Mouse (Mus musculus) neural tube, embryonic 12.5 days (tissue): ENCODE data around the gene Zmat5. TPM values are rescaled to one million over a fixed set of nuclear protein-coding genes. Genes with fewer than 3 reads are reported as not detected.
"Not testable (repeated sequence)": the region's sequence is repeated elsewhere in the genome, so short reads cannot be mapped to it uniquely, and the experiment has no call there.

Experiments used
- ATAC-seq: fragments of 200-750 bp; cut with Nextera tagmentation; 2 replicates; pipeline ENCODE4 v1.8.0; 2017; ENCODE audit warnings: low read depth, mild to moderate bottlenecking, moderate TSS enrichment, moderate library complexity; ENCODE audit not compliant: low FRiP score
- H3K27ac ChIP-seq: fragments of 300-500 bp; sonication (generic); 2 replicates; pipeline ENCODE4 v1.5.1; 2016
- H3K27me3 ChIP-seq: fragments of 300-500 bp; sonication (generic); replicated peaks from 2 replicates; pipeline ENCODE4 v1.6.1; 2016; ENCODE audit warnings: mild to moderate bottlenecking
- H3K36me3 ChIP-seq: fragments of 300-500 bp; sonication (generic); 2 replicates; pipeline ENCODE4 v1.6.1; 2016; ENCODE audit warnings: mild to moderate bottlenecking
- H3K4me1 ChIP-seq: fragments of 300-500 bp; sonication (generic); 2 replicates; pipeline ENCODE4 v1.6.1; 2016
- H3K4me2 ChIP-seq: fragments of 300-500 bp; sonication (generic); replicated peaks from 2 replicates; pipeline ENCODE4 v1.6.1; 2016; ENCODE audit warnings: mild to moderate bottlenecking
- H3K4me3 ChIP-seq: fragments of 300-500 bp; sonication (generic); 2 replicates; pipeline ENCODE4 v1.5.1; 2016
- H3K9ac ChIP-seq: fragments of 300-500 bp; sonication (generic); 2 replicates; pipeline ENCODE4 v1.6.1; 2016; ENCODE audit warnings: mild to moderate bottlenecking
- H3K9me3 ChIP-seq: fragments of 300-500 bp; sonication (generic); 2 replicates; pipeline ENCODE4 v1.6.1; 2016; ENCODE audit warnings: mild to moderate bottlenecking
- WGBS: fragments of 180-500 bp; shearing (Covaris S2); methylation state at CpG from one replicate; pipeline ENCODE4 v1.1.7; 2016; 5-methylcytosine and 5-hydroxymethylcytosine counted together
- polyA plus RNA-seq: library from polyadenylated mRNA; unstranded; fragments of >200 nt; fragmentation: Nextera tagmentation; extraction: Ambion mirVana; gene quantifications from 2 replicates; pipeline ENCODE4 v1.2.1, GENCODE M21; 2016

The Zmat5 gene
- polyA plus RNA-seq, 1 experiment from 2014 or later, result 82.7 TPM

DNA sequence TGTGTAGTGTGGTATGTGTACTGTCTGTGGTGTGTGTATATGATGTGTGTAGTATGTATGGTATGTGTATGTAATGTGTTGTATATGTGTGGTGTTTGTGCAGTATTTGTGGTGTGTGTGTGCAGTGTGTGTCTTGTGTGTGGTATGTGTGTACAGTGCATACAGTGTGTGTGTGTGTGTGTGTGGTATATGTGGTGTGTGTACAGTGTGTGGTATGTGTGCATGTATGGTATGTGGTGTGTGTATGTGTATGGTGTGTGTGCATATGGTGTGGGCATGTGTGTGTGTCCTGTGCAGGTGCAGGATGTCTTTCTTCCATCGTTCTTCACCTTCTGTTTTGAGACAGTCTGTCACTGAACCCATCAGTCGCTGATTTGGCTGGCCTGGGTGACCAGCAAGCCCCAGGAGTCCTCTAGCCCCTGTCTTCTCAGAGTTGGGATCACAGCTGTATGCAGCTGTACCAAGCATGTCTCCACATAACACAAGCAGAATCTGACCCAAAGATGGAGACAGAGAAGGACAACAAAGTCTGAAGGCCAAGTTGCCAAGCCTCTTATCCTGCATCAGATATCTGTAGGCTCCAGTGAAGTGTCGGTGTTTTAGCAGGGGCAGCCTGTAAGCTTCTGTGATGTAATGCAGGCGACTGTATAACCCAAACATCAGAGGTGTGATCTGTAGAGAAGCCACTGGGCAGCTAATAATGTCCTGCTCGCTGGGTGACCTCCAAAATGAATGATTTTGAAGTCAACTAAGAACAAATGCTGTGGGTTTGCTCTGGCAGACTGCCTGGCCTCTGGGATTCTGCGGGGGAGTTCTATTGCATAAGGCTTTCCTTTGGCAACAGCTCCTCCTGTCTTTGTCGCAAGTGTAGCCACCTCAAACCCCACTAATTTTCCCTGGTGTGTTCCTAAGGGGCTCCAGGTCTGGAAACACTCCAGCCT is 7.2 kb upstream of the Zmat5 start:
- no peak for ATAC-seq
- 64% methylated on average over 7 of the region's 7 CpGs for WGBS
- H3K4me1 ChIP-seq, result no peaks in the 10 kb centered on the region
- no peaks in the 10 kb centered on the region for H3K9me3 ChIP-seq
- H3K4me3 ChIP-seq, result no peak overlapping the region
- H3K27ac ChIP-seq, result no peak overlapping the region
- no peak overlapping the region for H3K9ac ChIP-seq
- no peak overlapping the region for H3K4me2 ChIP-seq
- no peaks in the 10 kb centered on the region for H3K27me3 ChIP-seq
- H3K36me3 ChIP-seq, result peaks cover 14% of the 10 kb centered on the region

- no peak for ATAC-seq
- peaks cover 14% of the 10 kb centered on the region for H3K36me3 ChIP-seq
Observed at GRCm38 (mm10) chr11:4700726-4701125, 3.8 kb upstream of the Zmat5 start.

GRCm38 (mm10) chr11:4703688-4704071 is 798 bp upstream of the Zmat5 start:
- H3K4me3 ChIP-seq, result peak overlapping the region; percentile 80
- no peaks in the 10 kb centered on the region for H3K27me3 ChIP-seq
- no peak for ATAC-seq
- no peaks in the 10 kb centered on the region for H3K9me3 ChIP-seq
- WGBS, result 8% methylated on average over 12 of the region's 12 CpGs
- peaks cover 14% of the 10 kb centered on the region for H3K36me3 ChIP-seq
- peaks cover 15% of the 10 kb centered on the region for H3K4me1 ChIP-seq
- H3K9ac ChIP-seq, result peak overlapping the region; percentile 74
- peak overlapping the region; percentile 81 for H3K4me2 ChIP-seq
- H3K27ac ChIP-seq, result no peak overlapping the region

More at GRCm38 (mm10) chr11:4700726-4701125, 3.8 kb upstream of the Zmat5 start:
- 86% methylated on average over 8 of the region's 8 CpGs for WGBS
- Histone ChIP-seq H3K4me3 (no peak overlapping the region), H3K4me1 (peaks cover 15% of the 10 kb centered on the region), H3K9me3 (no peaks in the 10 kb centered on the region), H3K4me2 (no peak overlapping the region), H3K27me3 (no peaks in the 10 kb centered on the region), H3K27ac (no peak overlapping the region), H3K9ac (no peak overlapping the region)

DNA sequence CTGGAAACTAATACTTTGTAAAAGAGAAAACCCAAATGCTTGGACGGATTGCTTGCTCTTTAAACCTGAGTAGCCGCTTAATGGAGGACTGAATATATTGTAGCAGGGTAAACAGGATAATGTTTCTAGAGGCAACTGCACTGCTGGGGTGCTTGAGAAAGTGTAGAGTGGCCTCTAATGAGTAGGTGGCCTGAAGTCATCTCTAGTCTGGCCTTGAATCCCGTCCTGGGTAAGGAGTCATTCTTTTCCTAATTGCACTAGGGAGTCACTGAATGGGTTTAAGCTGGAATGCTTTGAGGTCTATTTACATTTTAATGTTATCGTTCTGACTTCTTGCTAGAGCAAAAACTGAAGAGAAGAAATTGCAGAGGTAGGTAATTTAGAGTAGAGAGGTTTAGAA is 700 bp downstream of the Zmat5 start:
- Histone ChIP-seq H3K9ac (peak overlapping the region; percentile 51), H3K27ac (no peak overlapping the region), H3K27me3 (no peaks in the 10 kb centered on the region), H3K4me1 (peaks cover 15% of the 10 kb centered on the region), H3K4me2 (peak overlapping the region; percentile 81), H3K9me3 (no peaks in the 10 kb centered on the region), H3K36me3 (peaks cover 14% of the 10 kb centered on the region), H3K4me3 (peak overlapping the region; percentile 80)
- ATAC-seq, result no peak
- WGBS, result 6% methylated on average over 4 of the region's 4 CpGs

DNA sequence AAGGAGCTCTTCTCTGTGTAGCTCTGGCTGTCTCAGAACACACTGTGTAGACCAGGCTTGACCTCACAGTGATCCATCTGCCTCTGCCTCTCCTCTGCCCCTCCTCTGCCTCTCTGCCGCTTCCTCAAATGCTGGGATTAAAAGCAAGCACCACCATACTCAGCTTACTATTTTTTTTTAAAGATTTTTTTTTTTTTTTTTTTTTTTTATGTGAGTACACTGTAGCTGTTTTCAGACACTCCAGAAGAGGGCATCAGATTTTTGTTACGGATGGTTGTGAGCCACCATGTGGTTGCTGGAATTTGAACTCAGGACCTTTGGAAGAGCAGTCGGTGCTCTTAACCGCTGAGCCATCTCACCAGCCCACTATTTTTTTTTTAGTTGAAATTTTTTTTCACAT is 5.7 kb downstream of the Zmat5 start:
- not testable (repeated sequence) for H3K9ac ChIP-seq, H3K4me1 ChIP-seq, H3K27me3 ChIP-seq, H3K36me3 ChIP-seq, H3K27ac ChIP-seq, H3K9me3 ChIP-seq, ATAC-seq, H3K4me2 ChIP-seq, H3K4me3 ChIP-seq
- 91% methylated on average over 4 of the region's 4 CpGs for WGBS

DNA sequence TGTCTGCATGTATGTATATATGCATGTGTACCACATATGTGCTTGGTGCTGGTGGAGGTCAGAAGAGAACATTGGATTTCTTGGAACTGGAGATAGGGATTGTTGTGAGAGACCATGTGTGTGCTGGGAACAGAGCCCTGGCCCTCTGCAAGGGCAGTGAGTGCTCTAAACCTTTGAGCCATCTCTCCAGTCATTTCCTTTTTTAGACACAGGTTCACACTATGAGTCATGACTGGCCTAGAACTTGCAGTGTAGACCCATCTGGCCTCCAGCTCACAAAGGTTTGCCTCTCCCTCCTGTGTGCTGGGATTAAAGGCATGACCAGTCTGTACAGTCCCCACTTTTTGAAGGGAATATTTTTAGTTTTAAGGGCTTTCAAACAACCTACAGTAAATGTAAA is 8.3 kb downstream of the Zmat5 start:
- Histone ChIP-seq H3K36me3 (no peaks in the 10 kb centered on the region), H3K4me3 (no peak overlapping the region), H3K9me3 (no peaks in the 10 kb centered on the region), H3K4me1 (no peaks in the 10 kb centered on the region), H3K27me3 (no peaks in the 10 kb centered on the region), H3K9ac (no peak overlapping the region), H3K27ac (no peak overlapping the region), H3K4me2 (no peak overlapping the region)
- no peak for ATAC-seq

GRCm38 (mm10) chr11:4714727-4715126 is 10.2 kb downstream of the Zmat5 start:
- H3K9me3 ChIP-seq, result no peaks in the 10 kb centered on the region
- H3K36me3 ChIP-seq, result no peaks in the 10 kb centered on the region
- no peak overlapping the region for H3K9ac ChIP-seq
- ATAC-seq, result no peak
- no peak overlapping the region for H3K27ac ChIP-seq
- H3K4me1 ChIP-seq, result no peaks in the 10 kb centered on the region
- no peak overlapping the region for H3K4me2 ChIP-seq
- 89% methylated on average over 4 of the region's 4 CpGs for WGBS
- H3K27me3 ChIP-seq, result no peaks in the 10 kb centered on the region
- H3K4me3 ChIP-seq, result no peak overlapping the region

DNA sequence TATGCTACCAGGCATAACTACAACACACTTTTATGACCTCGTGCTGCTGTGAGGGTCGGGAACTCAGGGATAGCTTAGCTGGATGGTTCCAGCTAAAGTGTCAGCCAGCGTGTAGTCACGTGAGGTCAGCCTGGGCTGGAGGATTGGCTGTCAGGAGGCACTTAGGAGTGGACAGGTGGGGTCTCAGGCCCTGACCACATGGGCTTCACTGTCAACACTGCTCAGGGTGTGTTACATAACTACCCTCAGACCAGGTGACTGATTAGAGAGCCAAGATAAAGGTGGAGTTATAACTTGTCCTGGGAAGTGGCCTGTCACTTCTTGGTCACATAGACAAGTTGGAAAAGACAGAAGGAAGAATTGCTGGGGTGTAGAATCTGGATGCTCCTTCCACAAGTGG is 11.1 kb downstream of the Zmat5 start:
- ATAC-seq, result no peak
- Histone ChIP-seq H3K4me3 (no peak overlapping the region), H3K36me3 (no peaks in the 10 kb centered on the region), H3K27me3 (no peaks in the 10 kb centered on the region), H3K9ac (no peak overlapping the region), H3K4me1 (peaks cover 4% of the 10 kb centered on the region; the same call in 1 of the 2 replicates), H3K4me2 (no peak overlapping the region), H3K27ac (no peak overlapping the region), H3K9me3 (no peaks in the 10 kb centered on the region)
- WGBS, result 79% methylated on average over 4 of the region's 4 CpGs

DNA sequence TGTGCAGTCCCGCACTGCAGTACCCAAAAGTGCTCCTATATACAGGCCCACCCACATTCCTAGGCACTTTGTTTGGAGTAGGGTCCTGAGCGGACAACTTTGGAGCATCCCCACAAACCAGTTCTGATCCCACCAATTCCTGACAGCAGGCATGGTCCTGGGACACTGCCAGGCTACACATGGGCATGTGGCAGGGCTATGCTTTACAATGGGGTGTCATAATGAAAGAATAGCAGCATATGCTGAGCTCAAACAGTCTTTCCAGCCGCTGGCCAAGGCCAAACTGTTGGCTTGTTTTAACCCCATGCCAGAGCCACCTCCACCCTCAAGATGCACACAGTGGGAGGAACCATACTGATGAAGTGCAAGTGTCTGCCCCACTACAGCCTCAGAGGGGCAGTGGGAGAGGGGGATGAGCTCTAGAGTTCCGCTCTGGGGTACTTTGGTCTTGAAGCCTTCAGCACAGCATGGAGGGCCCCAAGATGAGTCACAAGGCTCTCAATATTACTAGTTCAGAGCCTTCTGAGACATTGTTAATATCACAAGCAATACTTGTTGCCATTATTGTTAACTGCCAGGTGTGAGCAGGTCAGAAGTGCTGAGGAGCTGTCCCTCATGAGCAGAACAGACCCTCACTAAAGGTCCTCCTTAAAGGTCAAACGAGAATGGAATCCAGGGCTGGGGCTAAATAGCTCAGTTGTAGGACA is 12.2 kb downstream of the Zmat5 start:
- H3K4me3 ChIP-seq, result no peak overlapping the region
- no peak for ATAC-seq
- peaks cover 11% of the 10 kb centered on the region for H3K4me1 ChIP-seq
- no peak overlapping the region for H3K9ac ChIP-seq
- H3K27me3 ChIP-seq, result no peaks in the 10 kb centered on the region
- 90% methylated on average over 5 of the region's 5 CpGs for WGBS
- no peak overlapping the region for H3K27ac ChIP-seq
- no peaks in the 10 kb centered on the region for H3K36me3 ChIP-seq
- H3K9me3 ChIP-seq, result no peaks in the 10 kb centered on the region
- H3K4me2 ChIP-seq, result no peak overlapping the region

DNA sequence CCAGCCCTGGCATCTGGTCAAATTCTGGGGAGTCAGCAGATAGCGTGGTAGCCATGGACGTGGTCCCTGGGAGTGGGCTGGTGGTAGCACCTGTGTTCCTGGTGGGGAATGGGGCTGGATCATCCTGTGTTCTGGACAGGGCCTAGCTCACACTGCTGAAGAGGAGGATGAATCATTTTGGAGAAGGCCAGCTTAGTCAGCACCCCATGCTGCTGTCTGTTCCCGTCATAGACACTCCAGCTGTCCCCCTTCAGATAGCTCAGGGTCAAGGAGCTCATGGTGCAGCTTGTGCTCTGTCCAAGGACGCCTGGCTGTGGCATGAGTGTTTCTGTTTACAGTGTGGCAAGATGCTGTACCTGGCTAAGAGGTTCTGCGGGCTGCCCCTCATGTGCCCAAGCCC is 14.1 kb downstream of the Zmat5 start:
- no peaks in the 10 kb centered on the region for H3K27me3 ChIP-seq
- H3K9ac ChIP-seq, result no peak overlapping the region
- peaks cover 10% of the 10 kb centered on the region for H3K36me3 ChIP-seq
- peaks cover 11% of the 10 kb centered on the region for H3K4me1 ChIP-seq
- WGBS, result 87% methylated on average over 5 of the region's 5 CpGs
- no peak for ATAC-seq
- no peak overlapping the region for H3K27ac ChIP-seq
- H3K9me3 ChIP-seq, result no peaks in the 10 kb centered on the region
- no peak overlapping the region for H3K4me3 ChIP-seq
- no peak overlapping the region for H3K4me2 ChIP-seq

DNA sequence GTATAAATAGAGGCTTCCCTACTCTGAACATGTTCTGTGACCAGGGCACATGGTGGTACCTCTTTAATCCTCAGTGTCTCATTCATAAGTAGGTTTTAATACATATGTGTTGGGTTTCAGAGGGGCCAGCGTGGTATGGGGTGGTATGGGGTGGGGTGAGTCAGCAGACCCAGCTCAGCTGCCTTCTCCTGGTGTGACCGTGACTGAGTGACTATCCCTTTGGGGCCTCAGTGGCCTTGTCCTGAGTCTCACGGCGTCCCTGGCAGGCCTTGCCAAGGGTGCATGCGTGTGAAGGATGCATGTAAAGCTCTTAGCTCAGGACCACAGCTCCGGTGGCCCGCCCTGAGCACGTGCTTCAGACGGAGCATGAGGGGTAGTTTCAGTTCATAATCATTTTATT is 15.5 kb downstream of the Zmat5 start:
- no peak overlapping the region for H3K9ac ChIP-seq
- H3K27ac ChIP-seq, result no peak overlapping the region
- WGBS, result 91% methylated on average over 9 of the region's 9 CpGs
- H3K27me3 ChIP-seq, result no peaks in the 10 kb centered on the region
- H3K36me3 ChIP-seq, result peaks cover 20% of the 10 kb centered on the region
- H3K4me1 ChIP-seq, result peaks cover 11% of the 10 kb centered on the region
- H3K4me2 ChIP-seq, result no peak overlapping the region
- H3K9me3 ChIP-seq, result no peaks in the 10 kb centered on the region
- no peak for ATAC-seq
- no peak overlapping the region for H3K4me3 ChIP-seq

- WGBS, result 60% methylated on average over 11 of the region's 11 CpGs
- ATAC-seq, result no peak
- Histone ChIP-seq H3K4me3 (no peak overlapping the region), H3K4me1 (peaks cover 11% of the 10 kb centered on the region), H3K4me2 (no peak overlapping the region), H3K9me3 (no peaks in the 10 kb centered on the region), H3K9ac (no peak overlapping the region), H3K36me3 (peaks cover 24% of the 10 kb centered on the region), H3K27me3 (no peaks in the 10 kb centered on the region), H3K27ac (no peak overlapping the region)
Observed at GRCm38 (mm10) chr11:4720393-4720792, 15.9 kb downstream of the Zmat5 start.
